Mouse (Mus musculus): ENCODE data around the gene Mef2d.

DNA sequence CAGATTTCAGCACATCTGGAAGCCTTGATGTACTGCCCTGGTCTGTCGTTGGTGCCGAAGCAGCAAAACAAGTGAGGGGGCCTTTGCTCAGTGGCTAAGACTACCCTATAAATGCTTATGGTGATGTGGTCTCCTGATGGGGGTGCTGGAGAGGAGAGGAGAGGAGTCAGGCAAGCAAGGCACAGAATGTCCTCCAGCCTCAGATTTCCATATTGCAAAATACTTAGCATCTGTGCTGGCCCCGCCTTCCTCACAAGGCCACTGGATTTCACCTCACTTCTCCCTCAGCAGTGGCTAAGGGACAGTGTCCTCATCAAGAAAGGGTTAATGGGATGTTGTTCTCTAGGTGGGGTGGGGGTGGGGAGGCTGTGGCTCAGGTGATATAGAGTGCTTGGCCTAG is 30.3 kb downstream of the Mef2d start:
- no peak for TF ChIP-seq GATA1 (IDR thresholded peaks at IDR 0.05; ENCODE audit: borderline replicate concordance, low read length)
- TF ChIP-seq FLI1 (IDR thresholded peaks at IDR 0.05; ENCODE audit: low read length), result no peak
